Mouse (Mus musculus) G1E (cell line): Measurements from ENCODE around the gene Cenpc1.

Experiments used
- CTCF ChIP-seq: IDR thresholded peaks from 2 replicates; pipeline ENCODE4 v1.5.1; 2012; ENCODE audit warnings: low read depth, low read length, inconsistent platforms, mixed read lengths
- GATA1 ChIP-seq: IDR thresholded peaks from 2 replicates; pipeline ENCODE4 v1.6.1; 2012; ENCODE audit warnings: borderline replicate concordance, low read length, inconsistent platforms, mixed read lengths
- GATA2 ChIP-seq: IDR thresholded peaks from 2 replicates; pipeline ENCODE4 v1.6.1; 2012; ENCODE audit warnings: low read depth, low read length, inconsistent platforms, borderline replicate concordance
- POLR2AphosphoS5 ChIP-seq: IDR thresholded peaks from 2 replicates; pipeline ENCODE4 v1.6.1; 2012; ENCODE audit warnings: low read depth, low read length, inconsistent platforms; ENCODE audit not compliant: insufficient replicate concordance
- TAL1 ChIP-seq: conservative IDR thresholded peaks from 2 replicates; pipeline ENCODE4 v1.6.1; 2012; ENCODE audit warnings: low read depth, low read length, inconsistent platforms, mixed read lengths

DNA sequence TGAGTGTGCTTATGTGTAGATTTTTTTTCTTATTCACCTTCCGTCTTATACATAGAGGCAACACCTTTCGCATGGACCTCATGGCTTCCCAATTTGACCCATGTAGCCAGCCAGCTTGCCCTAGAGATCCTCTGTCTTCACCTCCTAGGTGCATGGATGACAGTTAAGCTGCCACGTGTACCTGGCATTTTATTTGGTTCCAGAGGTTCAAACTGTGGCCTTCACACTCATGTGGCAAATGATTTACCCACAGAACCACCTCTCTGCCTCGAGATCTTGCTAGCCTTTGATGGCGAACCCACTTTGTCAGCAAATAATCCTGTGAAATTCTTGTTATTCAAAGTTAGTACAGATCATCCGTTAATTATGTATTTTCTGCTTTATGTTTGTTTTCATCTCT, 18.6 kb upstream of the Cenpc1 start:
- TF ChIP-seq GATA2: no peak
- TF ChIP-seq CTCF: no peak
- no peak for TF ChIP-seq TAL1
- TF ChIP-seq GATA1: no peak
- no peak for TF ChIP-seq POLR2AphosphoS5
